Mouse (Mus musculus) midbrain, embryonic 14.5 days (tissue): Measurements from ENCODE around the gene Acss1. TPM values are rescaled to one million over a fixed set of nuclear protein-coding genes. Genes with fewer than 3 reads are reported as not detected.
A peak's percentile ranks its signal among the peaks of the same experiment; 100 is the strongest.

Experiments
- ATAC-seq: fragments of 200-750 bp; cut with Nextera tagmentation; 2 replicates; pipeline ENCODE4 v1.8.0; 2017; ENCODE audit warnings: moderate number of reproducible peaks, moderate library complexity; ENCODE audit not compliant: low FRiP score, low TSS enrichment
- DNase-seq: peaks from one replicate; pipeline ENCODE4 v3.0.0-alpha.2; 2015
- H3K27ac ChIP-seq: fragments of 300-500 bp; sonication (generic); replicated peaks from 2 replicates; pipeline ENCODE4 v1.5.1; 2014; ENCODE audit warnings: mild to moderate bottlenecking, low read depth, low read length, moderate library complexity
- H3K27me3 ChIP-seq: fragments of 300-500 bp; sonication (generic); 2 replicates; pipeline ENCODE4 v1.6.1; 2014; ENCODE audit warnings: low read length, control low read depth, mixed read lengths; ENCODE audit not compliant: control insufficient read depth, insufficient read depth
- H3K36me3 ChIP-seq: fragments of 300-500 bp; sonication (generic); 2 replicates; pipeline ENCODE4 v1.6.1; 2014; ENCODE audit warnings: low read length, control low read depth; ENCODE audit not compliant: control insufficient read depth, insufficient read depth
- H3K4me1 ChIP-seq: fragments of 300-500 bp; sonication (generic); 2 replicates; pipeline ENCODE4 v1.6.1; 2014; ENCODE audit warnings: mild to moderate bottlenecking, antibody characterized with exemption, low read length, control low read depth; ENCODE audit not compliant: control insufficient read depth, insufficient read depth
- H3K4me2 ChIP-seq: fragments of 300-500 bp; sonication (generic); 2 replicates; pipeline ENCODE4 v1.6.1; 2014; ENCODE audit warnings: mild to moderate bottlenecking, low read length, moderate library complexity
- H3K4me3 ChIP-seq: fragments of 300-500 bp; sonication (generic); replicated peaks from 2 replicates; pipeline ENCODE4 v1.5.1; 2014; ENCODE audit warnings: low read depth, low read length
- H3K9ac ChIP-seq: fragments of 300-500 bp; sonication (generic); replicated peaks from 2 replicates; pipeline ENCODE4 v1.6.1; 2014; ENCODE audit warnings: mild to moderate bottlenecking, low read length, moderate library complexity
- H3K9me3 ChIP-seq: fragments of 300-500 bp; sonication (generic); 2 replicates; pipeline ENCODE4 v1.6.1; 2016; ENCODE audit warnings: low read length, control low read depth, mixed read lengths; ENCODE audit not compliant: control insufficient read depth
- WGBS: fragments of 180-500 bp; shearing (Covaris S2); extraction: QIAGEN DNeasy Blood & Tissue Kit; methylation state at CpG from one replicate; pipeline ENCODE4 v1.1.7; 2014; 5-methylcytosine and 5-hydroxymethylcytosine counted together
- polyA plus RNA-seq: library from polyadenylated mRNA; unstranded; fragments of >200 nt; fragmentation: Nextera tagmentation; extraction: Ambion mirVana; gene quantifications from 2 replicates; pipeline ENCODE4 v1.2.1, GENCODE M21; 2014

The Acss1 gene
- polyA plus RNA-seq, 1 experiment from 2014 or later = 19.9 TPM

DNA sequence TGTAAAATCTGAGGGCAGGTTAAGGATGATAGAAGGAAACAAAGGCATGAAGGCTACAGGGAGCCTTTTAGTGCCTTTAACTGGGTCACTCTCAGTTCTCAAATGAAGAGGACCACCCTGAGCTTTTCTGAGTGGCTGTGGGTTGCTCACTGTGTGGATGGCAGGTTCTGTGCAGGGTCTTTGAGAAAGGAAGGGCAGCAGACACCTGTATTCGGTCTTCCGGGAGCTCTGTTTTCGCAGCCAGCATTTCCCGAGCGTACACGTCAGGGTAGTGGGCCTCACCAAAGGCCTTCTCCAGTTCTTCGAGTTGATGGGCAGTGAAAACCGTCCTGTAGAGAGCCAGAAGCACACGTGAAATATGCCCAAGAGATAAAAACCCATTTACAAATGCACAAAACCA lies 17.1 kb upstream of the Acss1 start:
- Histone ChIP-seq H3K4me1 (0 out of 2 replicates have a peak, but pooled peaks cover 11% of the 10 kb centered on the region), H3K4me3 (no peak overlapping the region), H3K27me3 (peaks cover 42% of the 10 kb centered on the region), H3K4me2 (no peak overlapping the region), H3K36me3 (no peaks in the 10 kb centered on the region), H3K9ac (no peak overlapping the region), H3K9me3 (no peaks in the 10 kb centered on the region), H3K27ac (no peak overlapping the region)
- 91% methylated on average over 9 of the region's 9 CpGs for WGBS
- ATAC-seq (no peak), DNase-seq (no peak)

GRCm38 (mm10) chr2:150684451-150684850 lies 16.2 kb upstream of the Acss1 start:
- WGBS = 88% methylated on average over 12 of the region's 12 CpGs
- Histone ChIP-seq H3K36me3 (no peaks in the 10 kb centered on the region), H3K27me3 (peaks cover 33% of the 10 kb centered on the region), H3K4me2 (no peak overlapping the region), H3K9me3 (no peaks in the 10 kb centered on the region), H3K4me1 (0 out of 2 replicates have a peak, but pooled peaks cover 11% of the 10 kb centered on the region), H3K27ac (no peak overlapping the region), H3K9ac (no peak overlapping the region), H3K4me3 (no peak overlapping the region)
- DNase-seq (no peak), ATAC-seq (no peak)

GRCm38 (mm10) chr2:150681581-150681980 lies 13.3 kb upstream of the Acss1 start:
- DNase-seq (no peak), ATAC-seq (no peak)
- Histone ChIP-seq H3K4me2 (no peak overlapping the region), H3K27me3 (peaks cover 5% of the 10 kb centered on the region; the same call in 1 of the 2 replicates), H3K27ac (no peak overlapping the region), H3K36me3 (no peaks in the 10 kb centered on the region), H3K4me1 (no peaks in the 10 kb centered on the region), H3K9ac (no peak overlapping the region), H3K9me3 (no peaks in the 10 kb centered on the region), H3K4me3 (no peak overlapping the region)
- 75% methylated on average over 4 of the region's 4 CpGs for WGBS

DNA sequence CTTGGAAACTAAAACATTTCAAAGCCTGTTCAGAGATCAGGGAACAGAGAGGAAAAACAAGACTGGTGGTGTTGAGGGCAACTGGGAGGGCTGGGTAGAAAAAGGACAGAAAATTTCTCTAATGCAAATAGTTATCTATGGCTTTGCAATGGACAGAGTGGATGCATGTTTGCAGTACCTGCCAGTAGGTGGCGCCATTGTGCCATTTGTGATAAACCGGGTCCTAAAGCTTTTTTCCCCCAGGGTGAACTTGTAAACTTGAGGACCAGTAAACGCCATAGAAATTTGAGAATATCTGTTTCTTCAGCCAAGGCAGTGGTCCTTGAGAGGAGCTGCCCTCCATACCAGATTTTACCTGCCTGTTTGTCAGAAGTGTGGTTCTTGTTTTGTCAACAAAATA lies 10.1 kb upstream of the Acss1 start:
- H3K4me3 ChIP-seq = no peak overlapping the region
- under 1% methylated on average over 3 of the region's 3 CpGs for WGBS
- no peaks in the 10 kb centered on the region for H3K4me1 ChIP-seq
- H3K9ac ChIP-seq = no peak overlapping the region
- DNase-seq (peak; percentile 90), ATAC-seq (no peak)
- H3K27ac ChIP-seq = no peak overlapping the region
- no peaks in the 10 kb centered on the region for H3K36me3 ChIP-seq
- H3K9me3 ChIP-seq = no peaks in the 10 kb centered on the region
- 0 out of 2 replicates have a peak, but pooled peaks cover 2% of the 10 kb centered on the region for H3K27me3 ChIP-seq
- H3K4me2 ChIP-seq = no peak overlapping the region

DNA sequence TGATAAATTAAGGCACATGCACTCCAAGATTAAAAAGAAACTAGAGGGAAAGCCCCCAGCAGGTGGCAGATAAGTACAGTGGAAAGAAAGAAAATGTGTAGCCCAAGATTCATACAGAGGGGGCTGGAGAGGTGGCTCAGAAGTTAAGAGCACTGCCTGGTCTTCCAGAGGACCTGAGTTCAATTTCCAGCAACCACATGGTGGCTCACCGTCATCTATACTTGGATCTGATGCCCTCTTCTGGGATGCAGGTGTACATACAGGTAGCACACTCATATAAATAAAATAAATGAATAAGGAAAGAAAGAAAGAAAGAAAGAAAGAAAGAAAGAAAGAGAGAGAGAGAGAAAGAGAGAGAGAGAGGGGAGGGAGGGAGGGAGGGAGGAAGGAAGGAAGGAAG lies 7.2 kb upstream of the Acss1 start:
- Histone ChIP-seq H3K9me3 (no peaks in the 10 kb centered on the region), H3K27me3 (0 out of 2 replicates have a peak, but pooled peaks cover 2% of the 10 kb centered on the region), H3K9ac (no peak overlapping the region), H3K4me3 (no peak overlapping the region), H3K36me3 (no peaks in the 10 kb centered on the region), H3K4me2 (no peak overlapping the region), H3K27ac (no peak overlapping the region), H3K4me1 (no peaks in the 10 kb centered on the region)
- ATAC-seq = no peak
- no peak for DNase-seq
- 32% methylated on average over 1 of the region's 1 CpGs for WGBS

DNA sequence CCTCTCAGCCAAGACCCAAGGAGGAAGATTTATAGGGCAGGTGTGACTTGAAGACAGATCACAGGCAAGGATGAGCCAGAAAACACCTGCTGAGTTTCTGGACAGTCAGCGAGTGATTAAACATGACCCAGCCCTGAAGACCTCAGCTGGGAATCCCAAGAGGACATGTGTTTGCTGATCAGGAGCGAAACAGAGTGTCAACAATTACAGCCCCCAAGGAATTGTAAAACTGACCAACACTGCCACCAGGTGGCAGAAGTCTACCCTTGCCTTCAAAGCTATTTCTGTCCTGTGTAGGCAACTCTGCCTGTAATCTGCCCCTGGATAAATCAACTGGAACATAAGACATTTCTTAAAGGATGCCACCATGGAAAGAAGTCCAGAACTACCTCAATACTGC lies 6.6 kb upstream of the Acss1 start:
- ATAC-seq (peak; percentile 65), DNase-seq (peak; percentile 89)
- no peak overlapping the region for H3K4me3 ChIP-seq
- no peaks in the 10 kb centered on the region for H3K36me3 ChIP-seq
- no peak overlapping the region for H3K4me2 ChIP-seq
- WGBS = 5% methylated on average over 2 of the region's 2 CpGs
- no peak overlapping the region for H3K27ac ChIP-seq
- 0 out of 2 replicates have a peak, but pooled peaks cover 2% of the 10 kb centered on the region for H3K27me3 ChIP-seq
- H3K9ac ChIP-seq = no peak overlapping the region
- H3K4me1 ChIP-seq = no peaks in the 10 kb centered on the region
- H3K9me3 ChIP-seq = no peaks in the 10 kb centered on the region

GRCm38 (mm10) chr2:150673929-150674328 lies 5.6 kb upstream of the Acss1 start:
- DNase-seq (no peak), ATAC-seq (no peak)
- Histone ChIP-seq H3K27me3 (0 out of 2 replicates have a peak, but pooled peaks cover 2% of the 10 kb centered on the region), H3K36me3 (no peaks in the 10 kb centered on the region), H3K9me3 (no peaks in the 10 kb centered on the region), H3K4me2 (no peak overlapping the region), H3K27ac (no peak overlapping the region), H3K4me1 (no peaks in the 10 kb centered on the region), H3K9ac (no peak overlapping the region), H3K4me3 (no peak overlapping the region)
- WGBS = 86% methylated on average over 11 of the region's 11 CpGs

GRCm38 (mm10) chr2:150671609-150672290 lies 3.5 kb upstream of the Acss1 start:
- Histone ChIP-seq H3K9me3 (no peaks in the 10 kb centered on the region), H3K36me3 (no peaks in the 10 kb centered on the region), H3K9ac (no peak overlapping the region), H3K27ac (no peak overlapping the region), H3K27me3 (0 out of 2 replicates have a peak, but pooled peaks cover 2% of the 10 kb centered on the region), H3K4me1 (peaks cover 8% of the 10 kb centered on the region), H3K4me3 (no peak overlapping the region), H3K4me2 (no peak overlapping the region)
- WGBS = 82% methylated on average over 8 of the region's 8 CpGs
- no peak for DNase-seq
- ATAC-seq = no peak

DNA sequence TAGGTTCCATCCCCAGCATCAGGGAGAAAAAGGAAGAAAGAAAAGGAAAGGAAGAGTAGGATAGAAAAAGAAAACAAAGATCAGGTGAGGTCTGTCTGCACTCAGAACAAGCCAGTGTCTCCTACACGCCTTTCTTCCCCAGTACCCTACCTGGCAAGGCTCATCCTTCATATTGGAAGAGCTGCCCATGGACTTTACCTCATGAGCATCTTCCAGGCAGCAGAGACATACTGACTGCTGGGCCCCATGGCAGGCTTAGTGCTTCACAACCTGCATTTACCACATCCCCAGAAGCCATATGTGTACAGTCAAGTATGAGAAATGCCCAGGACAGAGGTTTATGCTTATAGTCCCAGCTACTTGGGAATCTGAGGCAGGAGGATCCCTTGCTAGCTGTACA lies 2.6 kb upstream of the Acss1 start:
- H3K36me3 ChIP-seq = no peaks in the 10 kb centered on the region
- no peak for DNase-seq
- no peaks in the 10 kb centered on the region for H3K9me3 ChIP-seq
- WGBS = 88% methylated on average over 1 of the region's 1 CpGs
- no peak overlapping the region for H3K9ac ChIP-seq
- no peak overlapping the region for H3K4me3 ChIP-seq
- H3K4me1 ChIP-seq = peaks cover 9% of the 10 kb centered on the region
- H3K27me3 ChIP-seq = no peaks in the 10 kb centered on the region
- ATAC-seq = no peak
- H3K27ac ChIP-seq = no peak overlapping the region
- no peak overlapping the region for H3K4me2 ChIP-seq
